20 mouse cellular contexts compared by ENCODE assay signal in genomic region chr13:6470286-6471103, GRCm38 (mm10).
A peak's percentile ranks its signal among the peaks of the same experiment; 100 is the strongest.
DNase-seq lines count a peak whose midpoint lies in the region; ATAC-seq lines count a peak whose summit lies in the region.
"Had no signal": no experiment of that assay in that cellular context is flagged by ENCODE, and none has a peak within 500 bp of the region (broad histone marks: within the 10 kb centered on the region; RNA-seq: fewer than 3 reads in every experiment).

No protein-coding gene starts in this region.

- no peaks in the 10 kb centered on the region for H3K27me3 ChIP-seq in forebrain, embryonic 16.5 days (replicated peaks; ENCODE audit: control insufficient read depth, insufficient read depth, low read length)
- H3K27me3 ChIP-seq: heart, embryonic 15.5 days; liver, embryonic 12.5 days; megakaryocyte, embryonic 14.5 days; neural tube, embryonic 13.5 days had no signal

- no peak overlapping the region for H3K9ac ChIP-seq in forebrain, embryonic 16.5 days (replicated peaks; ENCODE audit: low read depth, low read length)
- H3K9ac ChIP-seq: heart, embryonic 15.5 days; liver, embryonic 12.5 days; neural tube, embryonic 13.5 days had no signal

- DNase-seq in frontal cortex, postnatal 10 days (ENCODE audit: low spot score in 2 of 2), result no peak
- peak; percentile 30 for DNase-seq in right cerebral cortex, postnatal 25 days
- no peak for DNase-seq in right cerebral cortex, postnatal 14 days
- DNase-seq in right cerebral cortex, postnatal 4 days, result peak; percentile 10
- no peak for DNase-seq in gastrocnemius, postnatal 4 days (ENCODE audit: low spot score in 2 of 2)
- DNase-seq in layer of hippocampus, adult 11-12 months (ENCODE audit: low spot score), result no peak
- DNase-seq: adrenal gland, adult 2 months; B cell, adult 2 months; cerebellum, adult 9-11 months; gastrocnemius, postnatal 10 days; heart, postnatal 4 days; lung, adult 2 months; thymus, postnatal 4 days had no signal

- H3K27ac ChIP-seq in forebrain, embryonic 16.5 days (ENCODE audit: low read length), result no peak overlapping the region; the same call in 1 of the 2 replicates
- H3K27ac ChIP-seq: heart, embryonic 15.5 days; layer of hippocampus, adult 2 months; liver, embryonic 12.5 days; neural tube, embryonic 13.5 days had no signal

- ATAC-seq in frontal cortex, adult (ENCODE audit: low TSS enrichment), result peak; percentile 29
- ATAC-seq in forebrain, embryonic 16.5 days, result peak; percentile 23
- ATAC-seq: liver, embryonic 12.5 days had no signal

- no peak overlapping the region for H3K4me2 ChIP-seq in forebrain, embryonic 16.5 days (ENCODE audit: low read length)
- H3K4me2 ChIP-seq: heart, embryonic 15.5 days; liver, embryonic 12.5 days; neural tube, embryonic 13.5 days had no signal

- H3K4me3 ChIP-seq in forebrain, embryonic 16.5 days (replicated peaks; ENCODE audit: low read length), result no peak overlapping the region
- H3K4me3 ChIP-seq: heart, embryonic 15.5 days; liver, embryonic 12.5 days; megakaryocyte, embryonic 14.5 days; neural tube, embryonic 13.5 days had no signal

- peaks cover 29% of the 10 kb centered on the region for H3K4me1 ChIP-seq in forebrain, embryonic 16.5 days (replicated peaks; ENCODE audit: control insufficient read depth, insufficient read depth, low read length)
- H3K4me1 ChIP-seq: megakaryocyte, embryonic 14.5 days had no signal

- H3K36me3 ChIP-seq in forebrain, embryonic 16.5 days (ENCODE audit: control insufficient read depth, insufficient read depth), result no peaks in the 10 kb centered on the region
- H3K36me3 ChIP-seq: heart, embryonic 15.5 days; liver, embryonic 12.5 days; neural tube, embryonic 13.5 days had no signal

- 38% methylated on average over 15 of the region's 15 CpGs for WGBS in forebrain, embryonic 16.5 days

- no peaks in the 10 kb centered on the region for H3K9me3 ChIP-seq in forebrain, embryonic 16.5 days (ENCODE audit: control insufficient read depth, low read length)
- H3K9me3 ChIP-seq: heart, embryonic 15.5 days; liver, embryonic 12.5 days; neural tube, embryonic 13.5 days had no signal

Comparison
In these comparisons a context has a peak if more than half of its experiments do, and no peak if none do; other contexts are left out.
1. DNase-seq: peak in right cerebral cortex, postnatal 25 days (single experiment) and right cerebral cortex, postnatal 4 days (single experiment); none in frontal cortex, postnatal 10 days (0 of 2), right cerebral cortex, postnatal 14 days (single experiment), gastrocnemius, postnatal 4 days (0 of 2) and layer of hippocampus, adult 11-12 months (single experiment).